Mouse (Mus musculus) megakaryocyte, adult 5-6 weeks (primary cell): ENCODE measurements at regions not wholly inside any gene's neighbourhood (a gene's known extent, or its start where the extent isn't known, plus 50 kb on each side); places are given as distances from the start of the nearest gene placed in this dataset.
"Not testable (repeated sequence)": the region's sequence is repeated elsewhere in the genome, so short reads cannot be mapped to it uniquely, and the experiment has no call there.

ENCODE experiments used
- ATAC-seq: 2 replicates; pipeline ENCODE4 v1.8.0; 2016; ENCODE audit warnings: mild to moderate bottlenecking, inconsistent platforms; ENCODE audit not compliant: poor library complexity, severe bottlenecking

GRCm38 (mm10) chr13:82058131-82058731 is 275.4 kb downstream of the Cetn3 start:
- no peak for ATAC-seq

- no peak for ATAC-seq
Observed at GRCm38 (mm10) chr13:82058872-82059271, 276.0 kb downstream of the Cetn3 start.

GRCm38 (mm10) chr13:82059498-82059897 is 276.6 kb downstream of the Cetn3 start:
- ATAC-seq = no peak

GRCm38 (mm10) chr13:82063880-82064279 is 281.0 kb downstream of the Cetn3 start:
- not testable (repeated sequence) for ATAC-seq

GRCm38 (mm10) chr13:82066174-82066573 is 283.3 kb downstream of the Cetn3 start:
- ATAC-seq = no peak

GRCm38 (mm10) chr13:82066674-82067270 is 283.9 kb downstream of the Cetn3 start:
- no peak for ATAC-seq

- ATAC-seq = no peak
Observed at GRCm38 (mm10) chr13:82072449-82072848, 289.6 kb downstream of the Cetn3 start.

GRCm38 (mm10) chr13:82073343-82073742 is 290.5 kb downstream of the Cetn3 start:
- no peak for ATAC-seq

- no peak for ATAC-seq
Observed at GRCm38 (mm10) chr13:82081375-82081774, 298.5 kb downstream of the Cetn3 start.

- no peak for ATAC-seq
Observed at GRCm38 (mm10) chr13:82087635-82088034, 304.8 kb downstream of the Cetn3 start.

- no peak for ATAC-seq
Observed at GRCm38 (mm10) chr13:82092186-82092585, 309.3 kb downstream of the Cetn3 start.

- ATAC-seq = no peak
Observed at GRCm38 (mm10) chr13:82106032-82106431, 323.2 kb downstream of the Cetn3 start.

GRCm38 (mm10) chr13:82129777-82130735 is 347.2 kb downstream of the Cetn3 start:
- ATAC-seq = no peak
